Mouse (Mus musculus) cerebellum, postnatal 14 days (tissue): ENCODE data around the gene Gm17349.

ENCODE experiments used
- DNase-seq, 2 experiments: peaks; one replicate each; pipeline ENCODE4 v3.0.0; 2021; ENCODE audit warnings: mixed read lengths in 2 of 2

Gm17349 gene

GRCm38 (mm10) chr15:99699715-99700114 lies 5.6 kb downstream of the Gm17349 start:
- DNase-seq = no peak

DNA sequence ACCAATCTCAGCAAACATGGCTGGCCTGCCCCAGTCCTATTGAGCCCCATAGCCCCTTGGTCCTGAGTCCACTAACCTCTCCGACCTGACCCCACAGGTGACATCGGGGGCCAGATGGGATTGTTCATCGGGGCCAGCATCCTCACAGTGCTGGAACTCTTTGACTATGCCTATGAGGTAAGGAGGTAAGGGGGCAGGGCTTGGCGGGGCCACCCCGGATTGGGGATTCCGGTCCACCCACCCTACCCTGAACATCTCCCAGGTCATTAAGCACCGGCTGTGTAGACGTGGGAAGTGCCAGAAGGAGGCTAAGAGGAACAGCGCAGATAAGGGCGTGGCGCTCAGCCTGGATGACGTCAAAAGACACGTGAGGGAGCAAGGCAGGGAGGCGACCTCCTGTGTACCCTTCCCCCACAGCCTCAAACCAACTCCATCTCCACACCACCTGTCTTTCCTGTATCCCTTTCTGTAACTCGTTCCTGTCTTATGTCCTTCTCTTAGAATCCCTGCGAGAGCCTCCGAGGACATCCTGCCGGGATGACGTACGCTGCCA lies 6.7 kb downstream of the Gm17349 start:
- no peak for DNase-seq

GRCm38 (mm10) chr15:99697309-99697708 lies 8.0 kb downstream of the Gm17349 start:
- DNase-seq = no peak

DNA sequence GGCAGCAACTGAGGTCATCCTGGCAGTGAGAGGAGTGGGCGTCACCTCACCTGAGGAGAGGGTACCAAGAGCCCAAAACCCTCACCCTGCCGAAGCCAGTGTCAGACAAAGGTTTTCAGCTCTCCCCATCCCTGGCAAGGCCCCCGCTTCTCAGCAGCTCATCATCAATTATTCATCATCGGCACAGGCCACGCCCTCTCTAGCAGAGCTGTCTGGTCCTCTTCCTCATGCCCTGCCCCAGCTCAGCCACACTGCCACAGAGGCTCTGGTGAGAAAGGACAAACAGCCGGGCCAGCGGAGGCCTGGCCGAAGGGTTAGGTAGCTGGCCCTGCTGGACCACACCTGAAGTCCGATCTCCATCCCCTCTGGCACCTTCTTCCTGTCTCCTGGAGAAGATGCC lies 13.3 kb downstream of the Gm17349 start:
- peak in 1 of 2 experiments; percentile 50 for DNase-seq

DNA sequence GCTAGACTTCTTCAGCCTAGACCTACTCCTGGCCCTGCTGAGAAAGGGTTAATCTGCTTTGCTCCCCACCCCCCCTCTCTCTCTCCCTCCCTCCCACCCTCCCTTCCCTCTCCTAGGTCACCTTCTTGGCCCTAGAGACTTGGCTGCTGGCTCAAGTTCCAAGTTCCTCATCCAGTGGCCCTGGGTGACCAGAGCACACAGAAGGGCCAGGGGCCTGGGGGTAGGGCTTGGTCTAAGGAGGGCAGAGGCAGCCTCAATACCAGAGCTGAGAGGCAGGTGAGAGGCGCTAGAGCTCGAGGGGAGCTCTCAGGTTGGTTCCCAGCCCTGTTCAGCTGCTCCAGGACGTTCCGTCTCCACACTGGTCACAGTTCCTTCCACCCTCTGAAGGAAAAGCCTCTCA lies 14.4 kb downstream of the Gm17349 start:
- DNase-seq = peak in 1 of 2 experiments; percentile 18

GRCm38 (mm10) chr15:99688712-99689111 lies 16.6 kb downstream of the Gm17349 start:
- DNase-seq = peak; percentile 79 to 81

GRCm38 (mm10) chr15:99684156-99684555 lies 21.1 kb downstream of the Gm17349 start:
- DNase-seq = no peak

DNA sequence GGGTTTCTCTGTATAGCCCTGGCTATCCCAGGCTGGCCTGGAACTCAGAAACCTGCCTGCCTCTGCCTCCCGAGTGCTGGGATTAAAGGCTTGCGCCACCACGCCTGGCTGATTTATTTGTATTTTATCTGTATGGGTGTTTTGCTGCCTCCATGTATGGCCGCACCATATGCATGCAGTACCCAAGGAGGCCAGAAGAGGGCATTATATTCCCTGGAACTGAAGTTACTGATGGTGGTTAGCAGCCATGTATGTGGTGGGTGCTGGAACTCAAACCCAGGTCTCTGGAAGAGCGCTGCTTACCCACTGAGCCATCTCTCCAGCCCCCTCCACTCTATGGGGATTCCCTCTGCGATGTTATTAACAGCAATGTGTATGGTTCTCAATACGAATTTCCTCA lies 22.4 kb downstream of the Gm17349 start:
- DNase-seq = peak in 1 of 2 experiments; percentile 52

GRCm38 (mm10) chr15:99679008-99679407 lies 26.3 kb downstream of the Gm17349 start:
- no peak for DNase-seq

GRCm38 (mm10) chr15:99678063-99678800 lies 27.1 kb downstream of the Gm17349 start:
- DNase-seq = peak in 1 of 2 experiments; percentile 71

DNA sequence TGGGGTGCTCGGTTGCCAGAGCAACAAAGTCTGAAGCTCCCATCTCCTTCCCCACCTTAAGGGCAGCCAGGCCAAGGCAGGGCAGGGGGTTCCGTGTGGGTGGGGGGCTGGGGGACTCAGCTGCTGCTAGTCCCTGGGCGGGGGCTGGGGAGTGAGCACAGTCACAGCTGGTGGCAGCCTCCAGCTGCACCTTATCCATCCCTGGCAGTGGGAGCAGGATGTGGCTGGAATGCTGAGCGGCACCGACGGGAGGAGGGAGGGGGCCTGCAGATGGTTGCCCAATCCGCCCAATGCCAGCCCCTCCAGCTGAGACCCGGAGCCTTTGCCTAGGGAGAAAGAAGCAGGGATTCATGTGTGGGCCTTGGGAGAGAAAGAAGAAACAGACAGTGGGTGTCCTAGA lies 28.2 kb downstream of the Gm17349 start:
- peak; percentile 61 to 66 for DNase-seq

DNA sequence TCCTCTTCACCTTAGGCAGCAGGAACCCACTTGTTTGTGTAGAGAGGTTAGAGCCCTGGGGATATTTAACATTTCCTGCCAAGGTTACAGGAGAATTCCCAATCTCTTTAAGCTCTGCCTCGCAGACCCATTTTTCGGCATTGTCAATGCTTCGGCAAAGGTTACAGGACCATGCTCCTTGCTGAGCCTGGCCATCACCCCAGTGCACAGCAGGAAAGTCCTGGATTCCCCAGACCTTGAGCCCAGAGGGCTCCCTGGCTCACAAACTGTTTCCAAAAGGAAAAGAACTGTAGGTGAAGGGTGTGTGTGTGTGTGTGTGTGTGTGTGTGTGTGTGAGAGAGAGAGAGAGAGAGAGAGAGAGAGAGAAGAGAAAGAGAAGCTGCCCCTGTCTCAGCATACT lies 30.4 kb downstream of the Gm17349 start:
- no peak for DNase-seq

DNA sequence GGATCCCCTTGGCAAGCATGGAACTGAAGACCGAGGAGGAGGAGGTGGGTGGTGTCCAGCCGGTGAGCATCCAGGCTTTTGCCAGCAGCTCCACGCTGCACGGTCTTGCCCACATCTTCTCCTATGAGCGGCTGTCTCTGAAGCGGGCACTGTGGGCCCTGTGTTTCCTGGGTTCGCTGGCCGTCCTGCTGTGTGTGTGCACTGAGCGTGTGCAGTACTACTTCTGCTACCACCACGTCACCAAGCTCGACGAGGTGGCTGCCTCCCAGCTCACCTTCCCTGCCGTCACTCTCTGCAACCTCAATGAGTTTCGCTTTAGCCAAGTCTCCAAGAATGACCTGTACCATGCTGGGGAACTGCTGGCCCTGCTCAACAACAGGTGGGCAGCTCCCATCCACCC lies 33.5 kb downstream of the Gm17349 start:
- no peak for DNase-seq

DNA sequence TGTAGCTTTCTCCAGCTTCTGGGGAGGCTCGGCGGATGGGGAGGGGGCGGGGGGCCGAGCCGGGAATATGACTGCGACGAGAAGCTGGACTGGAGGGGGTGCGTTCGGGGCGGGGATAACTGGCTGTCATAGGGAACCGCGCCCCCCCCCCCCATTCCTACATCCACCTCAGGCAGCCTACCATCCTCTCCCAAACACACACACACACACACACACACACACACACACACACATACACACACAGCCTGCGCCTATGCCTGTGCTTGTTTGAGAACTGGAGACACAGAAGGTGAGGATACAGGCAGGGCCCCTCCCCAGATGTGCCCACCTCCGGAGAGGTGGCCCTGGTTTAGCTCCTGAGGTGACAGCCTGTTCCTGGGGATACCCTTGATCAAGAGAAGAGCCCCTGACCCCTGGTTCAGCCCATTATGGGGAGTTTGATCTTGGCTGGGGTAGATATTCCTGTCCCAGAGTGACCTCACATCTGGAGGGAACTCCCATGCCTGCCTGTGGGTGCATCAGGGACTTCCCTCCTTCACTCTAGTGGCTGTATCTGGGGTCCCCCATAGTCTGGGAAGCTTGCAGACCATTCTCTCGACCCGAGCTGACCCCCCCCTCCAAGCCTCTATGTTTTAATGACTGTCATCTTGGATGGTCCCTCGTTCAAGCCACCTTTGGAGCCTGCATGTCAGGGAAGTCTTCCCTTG lies 34.2 kb downstream of the Gm17349 start:
- peak; percentile 53 to 66 for DNase-seq

DNA sequence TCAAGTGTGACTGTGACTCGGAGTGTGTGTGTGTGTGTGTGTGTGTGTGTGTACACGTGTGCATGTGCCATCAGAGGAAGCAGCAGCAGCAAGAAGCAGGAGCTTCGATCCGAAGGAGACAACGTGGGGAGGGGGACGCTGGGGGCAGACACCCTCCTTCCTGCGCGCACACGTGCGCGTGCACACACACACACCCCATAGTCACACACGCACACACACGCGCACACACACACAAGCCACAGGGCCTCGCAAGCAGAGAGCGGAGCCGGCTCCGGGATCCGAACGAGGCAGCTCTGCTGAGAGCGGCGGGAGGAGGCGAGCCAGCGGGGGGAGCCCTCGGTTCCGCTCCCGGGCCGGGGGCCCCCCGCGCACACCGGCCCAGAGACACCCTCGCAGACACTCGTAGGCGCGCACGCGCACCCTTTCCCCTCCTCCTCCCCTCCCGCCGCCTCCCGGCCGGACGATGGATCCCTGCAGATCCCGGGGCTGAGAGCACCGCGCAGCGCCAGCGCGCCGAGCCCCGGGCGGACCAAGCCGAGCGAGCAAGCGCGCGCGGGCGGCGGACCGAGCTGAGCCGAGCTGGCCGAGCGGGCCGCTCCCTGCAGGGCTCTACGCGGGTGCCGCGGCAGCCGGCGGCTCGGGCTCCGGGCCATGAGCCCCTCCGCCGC lies 35.0 kb downstream of the Gm17349 start, which contains the start of gene Asic1:
TSS of gene Asic1 (plus strand) at position 215 of the 668 bp plus-strand sequence.
- DNase-seq = peak; percentile 78 to 83

DNA sequence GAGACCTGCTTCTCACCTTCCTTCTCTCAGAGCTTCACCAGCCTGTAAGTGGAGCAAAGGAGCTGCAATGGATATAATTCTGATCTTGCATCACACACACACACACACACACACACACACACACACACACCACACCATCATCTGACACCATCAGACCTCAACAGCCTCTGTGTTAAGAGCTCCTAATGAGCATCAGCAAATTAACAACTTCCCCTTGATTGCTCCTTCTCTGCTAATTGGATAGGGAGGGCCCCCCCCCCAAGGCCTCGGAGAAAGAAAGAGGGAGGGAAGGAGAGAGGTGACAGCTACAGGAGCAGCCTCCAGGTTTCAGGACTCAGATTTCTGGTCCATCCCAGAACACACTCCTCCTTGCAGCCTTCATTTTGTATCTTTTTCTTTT lies 35.9 kb downstream of the Gm17349 start:
- peak in 1 of 2 experiments; percentile 37 for DNase-seq

- DNase-seq = peak; percentile 90 to 91
Observed at GRCm38 (mm10) chr15:99668881-99669280, 36.4 kb downstream of the Gm17349 start.

DNA sequence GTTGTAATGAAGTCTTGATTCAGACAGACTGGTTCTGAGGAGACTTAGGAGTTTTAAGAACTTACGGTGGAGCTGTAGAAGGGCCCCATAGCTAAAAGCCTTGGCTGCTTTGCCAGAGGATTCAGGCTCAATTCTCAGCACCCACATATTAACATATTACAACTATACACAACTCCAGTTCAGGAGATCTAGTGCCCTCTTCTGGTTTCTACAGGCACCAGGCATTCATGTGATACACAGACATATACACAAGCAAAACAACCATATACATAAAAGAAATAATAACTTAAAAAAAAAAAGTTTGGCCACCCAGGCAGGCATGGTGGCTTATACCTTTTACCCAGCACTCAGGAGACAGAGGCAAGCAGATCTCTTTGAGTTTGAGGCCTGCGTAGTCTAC lies 37.7 kb downstream of the Gm17349 start:
- DNase-seq = no peak

GRCm38 (mm10) chr15:99664600-99665451 lies 40.5 kb downstream of the Gm17349 start:
- peak; percentile 67 to 80 for DNase-seq

GRCm38 (mm10) chr15:99663964-99664599 lies 41.2 kb downstream of the Gm17349 start:
- DNase-seq = peak; percentile 62 to 72

DNA sequence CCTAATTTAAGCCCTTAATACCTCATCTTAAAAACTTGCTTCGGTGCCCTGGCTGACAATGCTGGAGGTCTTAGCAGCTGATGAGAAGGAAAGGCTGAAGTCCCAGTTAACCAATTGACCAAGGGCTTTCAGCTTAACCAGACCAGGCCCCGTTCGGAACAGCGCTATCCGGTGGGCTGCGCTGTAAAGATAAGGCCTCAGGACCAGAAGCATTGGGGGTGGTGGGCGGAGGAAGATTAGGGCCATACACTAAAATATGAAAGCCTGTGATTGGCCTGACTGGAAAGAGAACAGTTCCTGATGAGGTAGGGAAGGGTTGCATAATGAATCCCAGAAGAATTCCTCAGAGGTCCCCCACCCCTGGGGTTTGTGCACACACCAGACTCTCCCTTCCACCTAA lies 42.9 kb downstream of the Gm17349 start:
- no peak for DNase-seq
